Mouse (Mus musculus): Measurements from ENCODE around the gene Xrra1. TPM values are rescaled to one million over a fixed set of nuclear protein-coding genes. Genes with fewer than 3 reads are reported as not detected.
A peak's percentile ranks its signal among the peaks of the same experiment; 100 is the strongest.

Gene Xrra1
- polyA plus RNA-seq, 1 experiment from 2014 or later: 0.29 TPM

GRCm38 (mm10) chr7:99914316-99914715 is 55.4 kb downstream of the Xrra1 start:
- Histone ChIP-seq H3K27ac (ENCODE audit: low read length) (no peak overlapping the region), H3K9ac (replicated peaks; ENCODE audit: low read depth, low read length) (no peak overlapping the region), H3K9me3 (ENCODE audit: control insufficient read depth, low read depth, low read length) (no peaks in the 10 kb centered on the region), H3K4me3 (ENCODE audit: low read depth, low read length) (no peak overlapping the region), H3K4me1 (ENCODE audit: control insufficient read depth, insufficient read depth, low read length) (peaks cover 12% of the 10 kb centered on the region; the same call in 1 of the 2 replicates), H3K36me3 (ENCODE audit: control insufficient read depth, insufficient read depth, low read length) (no peaks in the 10 kb centered on the region), H3K4me2 (replicated peaks; ENCODE audit: low read depth, low read length) (no peak overlapping the region), H3K27me3 (ENCODE audit: control insufficient read depth, insufficient read depth, low read length) (0 out of 2 replicates have a peak, but pooled peaks cover 2% of the 10 kb centered on the region)
- WGBS: 82% methylated on average over 10 of the region's 10 CpGs
- ATAC-seq (ENCODE audit: insufficient number of reproducible peaks, insufficient read depth, low FRiP score, low read depth): no peak

GRCm38 (mm10) chr7:99915511-99915910 is 56.6 kb downstream of the Xrra1 start:
- no peaks in the 10 kb centered on the region for H3K36me3 ChIP-seq (ENCODE audit: control insufficient read depth, insufficient read depth, low read length)
- 77% methylated on average over 2 of the region's 2 CpGs for WGBS
- ATAC-seq (ENCODE audit: insufficient number of reproducible peaks, insufficient read depth, low FRiP score, low read depth): no peak
- no peak overlapping the region for H3K4me2 ChIP-seq (replicated peaks; ENCODE audit: low read depth, low read length)
- H3K4me1 ChIP-seq (ENCODE audit: control insufficient read depth, insufficient read depth, low read length): peaks cover 12% of the 10 kb centered on the region; the same call in 1 of the 2 replicates
- no peak overlapping the region for H3K27ac ChIP-seq (ENCODE audit: low read length)
- no peaks in the 10 kb centered on the region for H3K9me3 ChIP-seq (ENCODE audit: control insufficient read depth, low read depth, low read length)
- no peak overlapping the region for H3K4me3 ChIP-seq (ENCODE audit: low read depth, low read length)
- H3K27me3 ChIP-seq (ENCODE audit: control insufficient read depth, insufficient read depth, low read length): 0 out of 2 replicates have a peak, but pooled peaks cover 2% of the 10 kb centered on the region
- H3K9ac ChIP-seq (replicated peaks; ENCODE audit: low read depth, low read length): no peak overlapping the region

GRCm38 (mm10) chr7:99916741-99917319 is 57.9 kb downstream of the Xrra1 start:
- Histone ChIP-seq H3K9ac (replicated peaks; ENCODE audit: low read depth, low read length) (peak overlapping the region; percentile 33; the same call in 1 of the 2 replicates), H3K27ac (ENCODE audit: low read length) (no peak overlapping the region), H3K4me2 (replicated peaks; ENCODE audit: low read depth, low read length) (peak overlapping the region; percentile 81), H3K36me3 (ENCODE audit: control insufficient read depth, insufficient read depth, low read length) (peaks cover 3% of the 10 kb centered on the region; the same call in 1 of the 2 replicates), H3K4me3 (ENCODE audit: low read depth, low read length) (peak overlapping the region; percentile 29), H3K4me1 (ENCODE audit: control insufficient read depth, insufficient read depth, low read length) (peaks cover 15% of the 10 kb centered on the region; the same call in 1 of the 2 replicates), H3K9me3 (ENCODE audit: control insufficient read depth, low read depth, low read length) (no peaks in the 10 kb centered on the region), H3K27me3 (ENCODE audit: control insufficient read depth, insufficient read depth, low read length) (0 out of 2 replicates have a peak, but pooled peaks cover 2% of the 10 kb centered on the region)
- ATAC-seq (ENCODE audit: insufficient number of reproducible peaks, insufficient read depth, low FRiP score, low read depth): no peak
- WGBS: 6% methylated on average over 22 of the region's 22 CpGs

GRCm38 (mm10) chr7:99917320-99917844 is 58.5 kb downstream of the Xrra1 start:
- Histone ChIP-seq H3K36me3 (ENCODE audit: control insufficient read depth, insufficient read depth, low read length) (peaks cover 4% of the 10 kb centered on the region), H3K4me3 (ENCODE audit: low read depth, low read length) (peak overlapping the region; percentile 29), H3K9me3 (ENCODE audit: control insufficient read depth, low read depth, low read length) (no peaks in the 10 kb centered on the region), H3K9ac (replicated peaks; ENCODE audit: low read depth, low read length) (peak overlapping the region; percentile 33; the same call in 1 of the 2 replicates), H3K27me3 (ENCODE audit: control insufficient read depth, insufficient read depth, low read length) (0 out of 2 replicates have a peak, but pooled peaks cover 2% of the 10 kb centered on the region), H3K4me2 (replicated peaks; ENCODE audit: low read depth, low read length) (peak overlapping the region; percentile 81), H3K27ac (ENCODE audit: low read length) (no peak overlapping the region), H3K4me1 (ENCODE audit: control insufficient read depth, insufficient read depth, low read length) (peaks cover 15% of the 10 kb centered on the region; the same call in 1 of the 2 replicates)
- peak; percentile 35; the same call in 1 of the 2 replicates for ATAC-seq (ENCODE audit: insufficient number of reproducible peaks, insufficient read depth, low FRiP score, low read depth)
- WGBS: 1% methylated on average over 36 of the region's 36 CpGs

- no peak overlapping the region for H3K4me3 ChIP-seq (ENCODE audit: low read depth, low read length)
- no peak overlapping the region for H3K4me2 ChIP-seq (replicated peaks; ENCODE audit: low read depth, low read length)
- 98% methylated on average over 2 of the region's 2 CpGs for WGBS
- H3K9ac ChIP-seq (replicated peaks; ENCODE audit: low read depth, low read length): no peak overlapping the region
- 0 out of 2 replicates have a peak, but pooled peaks cover 2% of the 10 kb centered on the region for H3K27me3 ChIP-seq (ENCODE audit: control insufficient read depth, insufficient read depth, low read length)
- ATAC-seq (ENCODE audit: insufficient number of reproducible peaks, insufficient read depth, low FRiP score, low read depth): no peak
- no peaks in the 10 kb centered on the region for H3K9me3 ChIP-seq (ENCODE audit: control insufficient read depth, low read depth, low read length)
- H3K36me3 ChIP-seq (ENCODE audit: control insufficient read depth, insufficient read depth, low read length): peaks cover 18% of the 10 kb centered on the region
- peaks cover 15% of the 10 kb centered on the region; the same call in 1 of the 2 replicates for H3K4me1 ChIP-seq (ENCODE audit: control insufficient read depth, insufficient read depth, low read length)
- H3K27ac ChIP-seq (ENCODE audit: low read length): no peak overlapping the region
Observed at GRCm38 (mm10) chr7:99919164-99919563, 60.2 kb downstream of the Xrra1 start.

- Histone ChIP-seq H3K4me2 (replicated peaks; ENCODE audit: low read depth, low read length) (no peak overlapping the region), H3K4me1 (ENCODE audit: control insufficient read depth, insufficient read depth, low read length) (peaks cover 15% of the 10 kb centered on the region; the same call in 1 of the 2 replicates), H3K9me3 (ENCODE audit: control insufficient read depth, low read depth, low read length) (no peaks in the 10 kb centered on the region), H3K27me3 (ENCODE audit: control insufficient read depth, insufficient read depth, low read length) (0 out of 2 replicates have a peak, but pooled peaks cover 2% of the 10 kb centered on the region), H3K9ac (replicated peaks; ENCODE audit: low read depth, low read length) (no peak overlapping the region), H3K4me3 (ENCODE audit: low read depth, low read length) (no peak overlapping the region), H3K36me3 (ENCODE audit: control insufficient read depth, insufficient read depth, low read length) (peaks cover 26% of the 10 kb centered on the region), H3K27ac (ENCODE audit: low read length) (no peak overlapping the region)
- 84% methylated on average over 6 of the region's 6 CpGs for WGBS
- no peak for ATAC-seq (ENCODE audit: insufficient number of reproducible peaks, insufficient read depth, low FRiP score, low read depth)
Observed at GRCm38 (mm10) chr7:99919971-99920370, 61.1 kb downstream of the Xrra1 start.

- ATAC-seq (ENCODE audit: insufficient number of reproducible peaks, insufficient read depth, low FRiP score, low read depth): no peak
- Histone ChIP-seq H3K27me3 (ENCODE audit: control insufficient read depth, insufficient read depth, low read length) (0 out of 2 replicates have a peak, but pooled peaks cover 2% of the 10 kb centered on the region), H3K4me3 (ENCODE audit: low read depth, low read length) (no peak overlapping the region), H3K27ac (ENCODE audit: low read length) (no peak overlapping the region), H3K9me3 (ENCODE audit: control insufficient read depth, low read depth, low read length) (no peaks in the 10 kb centered on the region), H3K4me2 (replicated peaks; ENCODE audit: low read depth, low read length) (no peak overlapping the region), H3K4me1 (ENCODE audit: control insufficient read depth, insufficient read depth, low read length) (peaks cover 15% of the 10 kb centered on the region; the same call in 1 of the 2 replicates), H3K9ac (replicated peaks; ENCODE audit: low read depth, low read length) (no peak overlapping the region), H3K36me3 (ENCODE audit: control insufficient read depth, insufficient read depth, low read length) (peaks cover 31% of the 10 kb centered on the region)
- 47% methylated on average over 2 of the region's 2 CpGs for WGBS
Observed at GRCm38 (mm10) chr7:99920416-99920815, 61.5 kb downstream of the Xrra1 start.

- no peak overlapping the region for H3K4me2 ChIP-seq (replicated peaks; ENCODE audit: low read depth, low read length)
- no peak for ATAC-seq (ENCODE audit: insufficient number of reproducible peaks, insufficient read depth, low FRiP score, low read depth)
- H3K27me3 ChIP-seq (ENCODE audit: control insufficient read depth, insufficient read depth, low read length): no peaks in the 10 kb centered on the region
- H3K9ac ChIP-seq (replicated peaks; ENCODE audit: low read depth, low read length): no peak overlapping the region
- no peak overlapping the region for H3K27ac ChIP-seq (ENCODE audit: low read length)
- no peaks in the 10 kb centered on the region for H3K9me3 ChIP-seq (ENCODE audit: control insufficient read depth, low read depth, low read length)
- WGBS: 76% methylated on average over 10 of the region's 10 CpGs
- H3K4me3 ChIP-seq (ENCODE audit: low read depth, low read length): no peak overlapping the region
- peaks cover 51% of the 10 kb centered on the region for H3K36me3 ChIP-seq (ENCODE audit: control insufficient read depth, insufficient read depth, low read length)
- H3K4me1 ChIP-seq (ENCODE audit: control insufficient read depth, insufficient read depth, low read length): no peaks in the 10 kb centered on the region
Observed at GRCm38 (mm10) chr7:99926916-99927714, 68.2 kb downstream of the Xrra1 start.

Data from stomach, embryonic 14.5 days (tissue).